Mouse (Mus musculus): Measurements from ENCODE around the gene 2810021J22Rik. TPM values are rescaled to one million over a fixed set of nuclear protein-coding genes. Genes with fewer than 3 reads are reported as not detected.
A peak's percentile ranks its signal among the peaks of the same experiment; 100 is the strongest.
"Not testable (repeated sequence)": the region's sequence is repeated elsewhere in the genome, so short reads cannot be mapped to it uniquely, and the experiment has no call there.

The 2810021J22Rik gene
- polyA plus RNA-seq (2015; fragmentation: Nextera tagmentation; extraction: Ambion mirVana) = 13.9 and 15.0 TPM in 2 replicates

- peak within 1 kb of the TSS; percentile 82 for H3K9ac ChIP-seq (ENCODE audit: low read depth, low read length)
- H3K27me3 ChIP-seq (ENCODE audit: control insufficient read depth, insufficient read depth, low read depth, low read length) = no peaks in the 10 kb centered on the region
- peak within 1 kb of the TSS; percentile 83 for H3K27ac ChIP-seq (ENCODE audit: low read length)
- 4% methylated on average over 37 of the region's 37 CpGs for WGBS
- H3K9me3 ChIP-seq (replicated peaks; ENCODE audit: control insufficient read depth, low read length, poor library complexity, severe bottlenecking) = no peaks in the 10 kb centered on the region
- H3K4me1 ChIP-seq (ENCODE audit: control insufficient read depth, insufficient read depth, low read length) = peaks cover 11% of the 10 kb centered on the region
- H3K36me3 ChIP-seq (ENCODE audit: control insufficient read depth, insufficient read depth, low read length) = no peaks in the 10 kb centered on the region
- peak within 1 kb of the TSS; percentile 94 for H3K4me2 ChIP-seq (ENCODE audit: low read length)
- peak within 1 kb of the TSS; percentile 57 for H3K4me3 ChIP-seq (ENCODE audit: low read depth, low read length)
- ATAC-seq = peak; percentile 93
Measured at GRCm38 (mm10) chr11:58867039-58867953, at the start of gene 2810021J22Rik. Gene 2810021J22Rik, plus strand, starts transcription at chr11:58867216.

GRCm38 (mm10) chr11:58828937-58829336 is 38.1 kb upstream of the 2810021J22Rik start, which contains the start of gene Olfr312:
Gene Olfr312, plus strand, starts transcription at chr11:58829237.
- not testable (repeated sequence) for H3K27ac ChIP-seq (ENCODE audit: low read length); ATAC-seq; H3K36me3 ChIP-seq (ENCODE audit: control insufficient read depth, insufficient read depth, low read length); H3K9ac ChIP-seq (ENCODE audit: low read depth, low read length); H3K9me3 ChIP-seq (replicated peaks; ENCODE audit: control insufficient read depth, low read length, poor library complexity, severe bottlenecking); H3K4me1 ChIP-seq (ENCODE audit: control insufficient read depth, insufficient read depth, low read length); H3K4me2 ChIP-seq (ENCODE audit: low read length); H3K4me3 ChIP-seq (ENCODE audit: low read depth, low read length); H3K27me3 ChIP-seq (ENCODE audit: control insufficient read depth, insufficient read depth, low read depth, low read length)

GRCm38 (mm10) chr11:58829764-58830163 is 37.3 kb upstream of the 2810021J22Rik start:
- H3K9me3 ChIP-seq (replicated peaks; ENCODE audit: control insufficient read depth, low read length, poor library complexity, severe bottlenecking) = no peaks in the 10 kb centered on the region
- H3K36me3 ChIP-seq (ENCODE audit: control insufficient read depth, insufficient read depth, low read length) = no peaks in the 10 kb centered on the region
- no peak overlapping the region for H3K9ac ChIP-seq (ENCODE audit: low read depth, low read length)
- 75% methylated on average over 3 of the region's 3 CpGs for WGBS
- no peak overlapping the region for H3K4me2 ChIP-seq (ENCODE audit: low read length)
- ATAC-seq = no peak
- H3K27ac ChIP-seq (ENCODE audit: low read length) = no peak overlapping the region
- no peaks in the 10 kb centered on the region for H3K4me1 ChIP-seq (ENCODE audit: control insufficient read depth, insufficient read depth, low read length)
- H3K27me3 ChIP-seq (ENCODE audit: control insufficient read depth, insufficient read depth, low read depth, low read length) = no peaks in the 10 kb centered on the region
- H3K4me3 ChIP-seq (ENCODE audit: low read depth, low read length) = no peak overlapping the region

- WGBS = 87% methylated on average over 3 of the region's 3 CpGs
- not testable (repeated sequence) for H3K4me2 ChIP-seq (ENCODE audit: low read length); H3K9me3 ChIP-seq (replicated peaks; ENCODE audit: control insufficient read depth, low read length, poor library complexity, severe bottlenecking); H3K4me3 ChIP-seq (ENCODE audit: low read depth, low read length); H3K27me3 ChIP-seq (ENCODE audit: control insufficient read depth, insufficient read depth, low read depth, low read length); H3K4me1 ChIP-seq (ENCODE audit: control insufficient read depth, insufficient read depth, low read length); ATAC-seq; H3K36me3 ChIP-seq (ENCODE audit: control insufficient read depth, insufficient read depth, low read length); H3K27ac ChIP-seq (ENCODE audit: low read length); H3K9ac ChIP-seq (ENCODE audit: low read depth, low read length)
Measured at GRCm38 (mm10) chr11:58832541-58832940, 34.5 kb upstream of the 2810021J22Rik start.

GRCm38 (mm10) chr11:58838951-58839350 is 28.1 kb upstream of the 2810021J22Rik start, which contains the start of gene Olfr311:
Gene Olfr311, plus strand, starts transcription at chr11:58839251.
- H3K4me3 ChIP-seq (ENCODE audit: low read depth, low read length); H3K27me3 ChIP-seq (ENCODE audit: control insufficient read depth, insufficient read depth, low read depth, low read length); H3K9me3 ChIP-seq (replicated peaks; ENCODE audit: control insufficient read depth, low read length, poor library complexity, severe bottlenecking); ATAC-seq; H3K4me2 ChIP-seq (ENCODE audit: low read length); H3K36me3 ChIP-seq (ENCODE audit: control insufficient read depth, insufficient read depth, low read length); H3K27ac ChIP-seq (ENCODE audit: low read length); H3K4me1 ChIP-seq (ENCODE audit: control insufficient read depth, insufficient read depth, low read length); H3K9ac ChIP-seq (ENCODE audit: low read depth, low read length): not testable (repeated sequence)

- Histone ChIP-seq H3K4me1 (ENCODE audit: control insufficient read depth, insufficient read depth, low read length) (peaks cover 11% of the 10 kb centered on the region), H3K27ac (ENCODE audit: low read length) (peak within 1 kb of the TSS; percentile 86), H3K9me3 (replicated peaks; ENCODE audit: control insufficient read depth, low read length, poor library complexity, severe bottlenecking) (no peaks in the 10 kb centered on the region), H3K27me3 (ENCODE audit: control insufficient read depth, insufficient read depth, low read depth, low read length) (no peaks in the 10 kb centered on the region), H3K9ac (ENCODE audit: low read depth, low read length) (peak within 1 kb of the TSS; percentile 88), H3K4me2 (ENCODE audit: low read length) (peak within 1 kb of the TSS; percentile 69), H3K4me3 (ENCODE audit: low read depth, low read length) (peak within 1 kb of the TSS; percentile 64), H3K36me3 (ENCODE audit: control insufficient read depth, insufficient read depth, low read length) (peaks cover 20% of the 10 kb centered on the region)
- WGBS = 0% methylated on average over 24 of the region's 24 CpGs
- ATAC-seq = peak; percentile 100
Measured at GRCm38 (mm10) chr11:58846919-58847461, 20.0 kb upstream of the 2810021J22Rik start, which contains the start of gene Gm12258. Gene Gm12258, plus strand, starts transcription at chr11:58847158.

- H3K4me3 ChIP-seq (ENCODE audit: low read depth, low read length) = peak overlapping the region; percentile 64
- peak overlapping the region; percentile 86; the same call in 1 of the 2 replicates for H3K27ac ChIP-seq (ENCODE audit: low read length)
- 46% methylated on average over 9 of the region's 9 CpGs for WGBS
- H3K27me3 ChIP-seq (ENCODE audit: control insufficient read depth, insufficient read depth, low read depth, low read length) = no peaks in the 10 kb centered on the region
- H3K9me3 ChIP-seq (replicated peaks; ENCODE audit: control insufficient read depth, low read length, poor library complexity, severe bottlenecking) = no peaks in the 10 kb centered on the region
- ATAC-seq = peak; percentile 23; the same call in 1 of the 2 replicates
- peaks cover 20% of the 10 kb centered on the region for H3K36me3 ChIP-seq (ENCODE audit: control insufficient read depth, insufficient read depth, low read length)
- peaks cover 11% of the 10 kb centered on the region for H3K4me1 ChIP-seq (ENCODE audit: control insufficient read depth, insufficient read depth, low read length)
- peak overlapping the region; percentile 69 for H3K4me2 ChIP-seq (ENCODE audit: low read length)
- H3K9ac ChIP-seq (ENCODE audit: low read depth, low read length) = peak overlapping the region; percentile 88
Measured at GRCm38 (mm10) chr11:58847636-58848035, 19.4 kb upstream of the 2810021J22Rik start.

- no peak for ATAC-seq
- Histone ChIP-seq H3K27ac (ENCODE audit: low read length) (no peak overlapping the region), H3K36me3 (ENCODE audit: control insufficient read depth, insufficient read depth, low read length) (peaks cover 23% of the 10 kb centered on the region), H3K9ac (ENCODE audit: low read depth, low read length) (no peak overlapping the region), H3K27me3 (ENCODE audit: control insufficient read depth, insufficient read depth, low read depth, low read length) (no peaks in the 10 kb centered on the region), H3K4me2 (ENCODE audit: low read length) (no peak overlapping the region), H3K4me1 (ENCODE audit: control insufficient read depth, insufficient read depth, low read length) (peaks cover 11% of the 10 kb centered on the region), H3K4me3 (ENCODE audit: low read depth, low read length) (no peak overlapping the region), H3K9me3 (replicated peaks; ENCODE audit: control insufficient read depth, low read length, poor library complexity, severe bottlenecking) (no peaks in the 10 kb centered on the region)
- WGBS = 75% methylated on average over 2 of the region's 2 CpGs
Measured at GRCm38 (mm10) chr11:58849731-58850130, 17.3 kb upstream of the 2810021J22Rik start.

GRCm38 (mm10) chr11:58860744-58861143 is 6.3 kb upstream of the 2810021J22Rik start:
- Histone ChIP-seq H3K27me3 (ENCODE audit: control insufficient read depth, insufficient read depth, low read depth, low read length) (no peaks in the 10 kb centered on the region), H3K4me2 (ENCODE audit: low read length) (no peak overlapping the region), H3K9ac (ENCODE audit: low read depth, low read length) (no peak overlapping the region), H3K36me3 (ENCODE audit: control insufficient read depth, insufficient read depth, low read length) (peaks cover 48% of the 10 kb centered on the region), H3K27ac (ENCODE audit: low read length) (no peak overlapping the region), H3K9me3 (replicated peaks; ENCODE audit: control insufficient read depth, low read length, poor library complexity, severe bottlenecking) (peaks cover 12% of the 10 kb centered on the region), H3K4me3 (ENCODE audit: low read depth, low read length) (no peak overlapping the region), H3K4me1 (ENCODE audit: control insufficient read depth, insufficient read depth, low read length) (no peaks in the 10 kb centered on the region)
- 97% methylated on average over 8 of the region's 8 CpGs for WGBS
- no peak for ATAC-seq

All from midbrain, embryonic 16.5 days (tissue).